Mouse (Mus musculus): ENCODE results near the gene Lhfpl3. TPM values are rescaled to one million over a fixed set of nuclear protein-coding genes. Genes with fewer than 3 reads are reported as not detected.

The Lhfpl3 gene
- total RNA-seq, 2 experiments from 2014 or later: 24.5 to 26.7 TPM

- intact Hi-C loops (cut with DNase I): no loop called here
- no peak for DNase-seq
Measured at GRCm38 (mm10) chr5:23114249-23114648, 368.4 kb downstream of the Lhfpl3 start.

GRCm38 (mm10) chr5:23126851-23127250 lies 381.0 kb downstream of the Lhfpl3 start:
- no peak for DNase-seq
- intact Hi-C loops (cut with DNase I): no loop called here

- peak; percentile 41 for DNase-seq
- intact Hi-C loops (cut with DNase I): no loop called here
Measured at GRCm38 (mm10) chr5:23140183-23140921, 394.5 kb downstream of the Lhfpl3 start.

- intact Hi-C loops (cut with DNase I): no loop called here
- DNase-seq: no peak
Measured at GRCm38 (mm10) chr5:23153210-23153609, 407.4 kb downstream of the Lhfpl3 start.

- DNase-seq: no peak
- intact Hi-C loops (cut with DNase I): no loop called here
Measured at GRCm38 (mm10) chr5:23154439-23154838, 408.6 kb downstream of the Lhfpl3 start.

- DNase-seq: peak; percentile 20
- intact Hi-C loops (cut with DNase I): no loop called here
Measured at GRCm38 (mm10) chr5:23165947-23166350, 420.1 kb downstream of the Lhfpl3 start.

- intact Hi-C loops (cut with DNase I): no loop called here
Measured at GRCm38 (mm10) chr5:23166658-23167057, 420.8 kb downstream of the Lhfpl3 start.

GRCm38 (mm10) chr5:23189633-23190032 lies 443.8 kb downstream of the Lhfpl3 start:
- no peak for DNase-seq
- intact Hi-C loops (cut with DNase I): no loop called here

More at GRCm38 (mm10) chr5:23166658-23167057, 420.8 kb downstream of the Lhfpl3 start:
- DNase-seq: no peak

GRCm38 (mm10) chr5:23196879-23197278 lies 451.0 kb downstream of the Lhfpl3 start:
- peak; percentile 48 for DNase-seq

GRCm38 (mm10) chr5:23213086-23213485 lies 467.2 kb downstream of the Lhfpl3 start:
- intact Hi-C loops (cut with DNase I): no loop called here
- no peak for DNase-seq

More at GRCm38 (mm10) chr5:23196879-23197278, 451.0 kb downstream of the Lhfpl3 start:
- intact Hi-C loops (cut with DNase I): no loop called here

GRCm38 (mm10) chr5:23214646-23215045 lies 468.8 kb downstream of the Lhfpl3 start:
- intact Hi-C loops (cut with DNase I): loop anchor here (5.0 kb wide), 1 partner anchor 467 kb away; the partner anchor contains the start of gene Lhfpl3
- no peak for DNase-seq

GRCm38 (mm10) chr5:23219655-23220054 lies 473.8 kb downstream of the Lhfpl3 start:
- intact Hi-C loops (cut with DNase I): loop anchor here (5.0 to 10.0 kb wide), 3 partner anchors 472 to 675 kb away; partner anchors contain the start of gene Lhfpl3

GRCm38 (mm10) chr5:23224759-23225536 lies 479.1 kb downstream of the Lhfpl3 start:
- peak; percentile 75 for DNase-seq
- intact Hi-C loops (cut with DNase I): loop anchor here (10.0 kb wide), 2 partner anchors 580 to 680 kb away; no protein-coding TSS in a partner anchor

More at GRCm38 (mm10) chr5:23219655-23220054, 473.8 kb downstream of the Lhfpl3 start:
- no peak for DNase-seq

GRCm38 (mm10) chr5:23225621-23226020 lies 479.8 kb downstream of the Lhfpl3 start:
- intact Hi-C loops (cut with DNase I): loop anchor here (10.0 kb wide), 2 partner anchors 581 to 681 kb away; no protein-coding TSS in a partner anchor
- no peak for DNase-seq

- DNase-seq: no peak
- intact Hi-C loops (cut with DNase I): loop anchor here (10.0 kb wide), 2 partner anchors 582 to 682 kb away; no protein-coding TSS in a partner anchor
Measured at GRCm38 (mm10) chr5:23226753-23227152, 480.9 kb downstream of the Lhfpl3 start.

- peak; percentile 48 for DNase-seq
- intact Hi-C loops (cut with DNase I): no loop called here
Measured at GRCm38 (mm10) chr5:23246974-23247373, 501.1 kb downstream of the Lhfpl3 start.

- intact Hi-C loops (cut with DNase I): no loop called here
- DNase-seq: no peak
Measured at GRCm38 (mm10) chr5:23247784-23248183, 501.9 kb downstream of the Lhfpl3 start.

GRCm38 (mm10) chr5:23248303-23248702 lies 502.4 kb downstream of the Lhfpl3 start:
- DNase-seq: no peak
- intact Hi-C loops (cut with DNase I): no loop called here

GRCm38 (mm10) chr5:23249896-23250875 lies 504.3 kb downstream of the Lhfpl3 start:
- intact Hi-C loops (cut with DNase I): no loop called here
- DNase-seq: peak; percentile 12
